Mouse (Mus musculus): Measurements from ENCODE around the gene Adamts14. TPM values are rescaled to one million over a fixed set of nuclear protein-coding genes. Genes with fewer than 3 reads are reported as not detected.

Gene Adamts14
- polyA plus RNA-seq, 1 experiment from 2014 or later: 1.1 TPM

DNA sequence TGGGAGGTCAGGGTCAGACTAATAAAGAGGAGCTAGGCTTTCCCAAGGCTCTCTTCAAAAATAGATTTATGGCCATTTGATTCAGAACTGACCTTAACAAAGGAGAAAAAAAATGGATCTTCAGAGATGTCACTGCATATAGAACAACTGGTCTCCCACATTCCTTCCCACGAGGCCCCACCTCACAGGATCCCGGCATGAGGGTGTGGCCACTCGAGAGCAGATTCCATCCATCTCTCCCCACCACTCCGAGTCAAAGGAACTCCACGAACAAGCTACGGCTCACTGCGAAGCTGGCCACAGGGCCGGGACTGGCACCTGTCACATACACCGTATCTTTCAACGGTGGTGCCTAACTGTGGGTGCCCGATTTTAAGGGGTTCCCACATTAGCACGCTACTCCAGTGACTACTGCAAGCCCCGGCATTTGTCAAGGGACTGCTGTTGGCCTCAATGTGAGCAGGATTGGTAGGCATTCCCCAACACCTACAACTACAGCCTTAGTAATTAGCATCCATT lies 24.6 kb downstream of the Adamts14 start:
- no peaks in the 10 kb centered on the region for H3K36me3 ChIP-seq (ENCODE audit: control insufficient read depth, insufficient read depth, low read length)
- 64% methylated on average over 13 of the region's 13 CpGs for WGBS

GRCm38 (mm10) chr10:61246288-61246687 lies 26.9 kb downstream of the Adamts14 start:
- H3K27ac ChIP-seq (replicated peaks): no peak overlapping the region
- no peak overlapping the region for H3K9ac ChIP-seq (ENCODE audit: low read length)
- no peaks in the 10 kb centered on the region for H3K4me1 ChIP-seq (replicated peaks; ENCODE audit: control insufficient read depth, insufficient read depth)
- no peak overlapping the region for H3K4me2 ChIP-seq (replicated peaks; ENCODE audit: low read depth)
- no peak overlapping the region for H3K4me3 ChIP-seq (ENCODE audit: low read depth, low read length)
- no peaks in the 10 kb centered on the region for H3K36me3 ChIP-seq (ENCODE audit: control insufficient read depth, insufficient read depth, low read length)
- no peaks in the 10 kb centered on the region for H3K9me3 ChIP-seq (ENCODE audit: control insufficient read depth, low read length)
- DNase-seq (ENCODE audit: low spot score) (no peak), ATAC-seq (ENCODE audit: low FRiP score, low TSS enrichment) (no peak)
- WGBS: 85% methylated on average over 6 of the region's 6 CpGs
- TF ChIP-seq EP300 (optimal IDR thresholded peaks at IDR 0.05): no peak
- no peak for TF ChIP-seq CTCF (IDR thresholded peaks at IDR 0.05; ENCODE audit: low read depth)
- no peaks in the 10 kb centered on the region for H3K27me3 ChIP-seq (ENCODE audit: control insufficient read depth, insufficient read depth, low read length)

More for the DNA sequence above, 24.6 kb downstream of the Adamts14 start:
- Histone ChIP-seq H3K4me3 (ENCODE audit: low read depth, low read length) (no peak overlapping the region), H3K27me3 (ENCODE audit: control insufficient read depth, insufficient read depth, low read length) (no peaks in the 10 kb centered on the region), H3K27ac (replicated peaks) (no peak overlapping the region), H3K4me2 (replicated peaks; ENCODE audit: low read depth) (no peak overlapping the region), H3K9ac (ENCODE audit: low read length) (no peak overlapping the region), H3K4me1 (replicated peaks; ENCODE audit: control insufficient read depth, insufficient read depth) (no peaks in the 10 kb centered on the region), H3K9me3 (ENCODE audit: control insufficient read depth, low read length) (no peaks in the 10 kb centered on the region)
- TF ChIP-seq CTCF (IDR thresholded peaks at IDR 0.05; ENCODE audit: low read depth) (no peak), EP300 (optimal IDR thresholded peaks at IDR 0.05) (no peak)
- DNase-seq (ENCODE audit: low spot score) (no peak), ATAC-seq (ENCODE audit: low FRiP score, low TSS enrichment) (no peak)

- H3K4me1 ChIP-seq (replicated peaks; ENCODE audit: control insufficient read depth, insufficient read depth): 0 out of 2 replicates have a peak, but pooled peaks cover 2% of the 10 kb centered on the region
- H3K27me3 ChIP-seq (ENCODE audit: control insufficient read depth, insufficient read depth, low read length): no peaks in the 10 kb centered on the region
- no peak overlapping the region for H3K4me2 ChIP-seq (replicated peaks; ENCODE audit: low read depth)
- H3K27ac ChIP-seq (replicated peaks): no peak overlapping the region
- H3K4me3 ChIP-seq (ENCODE audit: low read depth, low read length): no peak overlapping the region
- WGBS: 60% methylated on average over 4 of the region's 4 CpGs
- ATAC-seq (ENCODE audit: low FRiP score, low TSS enrichment) (no peak), DNase-seq (ENCODE audit: low spot score) (no peak)
- H3K9ac ChIP-seq (ENCODE audit: low read length): no peak overlapping the region
- TF ChIP-seq EP300 (optimal IDR thresholded peaks at IDR 0.05) (no peak), CTCF (IDR thresholded peaks at IDR 0.05; ENCODE audit: low read depth) (no peak)
- H3K9me3 ChIP-seq (ENCODE audit: control insufficient read depth, low read length): no peaks in the 10 kb centered on the region
- H3K36me3 ChIP-seq (ENCODE audit: control insufficient read depth, insufficient read depth, low read length): no peaks in the 10 kb centered on the region
Observed at GRCm38 (mm10) chr10:61241961-61242421, 31.2 kb downstream of the Adamts14 start.

DNA sequence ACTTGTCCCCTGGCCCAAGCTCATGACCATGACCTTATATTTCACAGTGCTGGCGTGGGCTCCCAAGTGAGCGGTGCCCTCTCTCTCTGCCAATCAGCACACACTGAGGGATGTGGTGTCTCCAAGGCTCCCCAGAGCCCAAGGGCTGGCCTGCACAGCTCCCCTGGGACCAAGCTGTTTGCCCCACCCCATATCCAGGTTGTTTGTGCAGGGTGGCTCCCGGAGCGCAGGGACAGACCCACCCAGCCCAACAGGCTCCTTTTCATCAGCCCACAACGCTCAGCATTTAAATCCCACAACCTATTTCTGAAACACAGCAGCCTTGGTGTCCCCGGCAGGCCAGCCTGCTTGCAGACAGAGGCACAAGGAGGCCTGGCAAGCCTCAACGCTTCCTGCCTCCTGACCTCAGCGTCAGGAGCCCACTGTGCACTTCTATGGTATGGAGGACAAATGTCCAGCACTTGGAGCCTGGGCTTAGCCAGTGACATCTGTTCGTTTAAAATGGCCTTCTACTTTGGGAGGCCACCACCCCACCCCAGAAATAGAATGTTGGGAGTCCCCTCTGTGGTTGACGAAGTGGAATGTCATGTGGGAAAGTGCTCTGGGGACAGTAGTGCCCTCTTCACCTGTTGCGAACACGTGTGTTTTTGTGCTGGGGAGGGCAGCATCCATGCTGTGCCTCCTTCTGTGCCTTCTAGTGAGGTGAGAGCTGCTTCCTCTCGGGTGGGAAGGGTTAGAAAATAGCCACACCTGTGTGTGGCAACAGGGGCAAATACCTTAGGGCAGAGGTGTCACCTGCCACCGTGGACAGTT lies 32.9 kb downstream of the Adamts14 start:
- Histone ChIP-seq H3K4me2 (replicated peaks; ENCODE audit: low read depth) (no peak overlapping the region), H3K36me3 (ENCODE audit: control insufficient read depth, insufficient read depth, low read length) (no peaks in the 10 kb centered on the region), H3K4me3 (ENCODE audit: low read depth, low read length) (no peak overlapping the region), H3K9ac (ENCODE audit: low read length) (no peak overlapping the region), H3K4me1 (replicated peaks; ENCODE audit: control insufficient read depth, insufficient read depth) (0 out of 2 replicates have a peak, but pooled peaks cover 3% of the 10 kb centered on the region), H3K27me3 (ENCODE audit: control insufficient read depth, insufficient read depth, low read length) (no peaks in the 10 kb centered on the region), H3K27ac (replicated peaks) (peak overlapping the region; percentile 61; the same call in 1 of the 2 replicates), H3K9me3 (ENCODE audit: control insufficient read depth, low read length) (no peaks in the 10 kb centered on the region)
- DNase-seq (ENCODE audit: low spot score): peak; percentile 45
- TF ChIP-seq CTCF (IDR thresholded peaks at IDR 0.05; ENCODE audit: low read depth) (no peak), EP300 (optimal IDR thresholded peaks at IDR 0.05) (no peak)
- ATAC-seq (ENCODE audit: low FRiP score, low TSS enrichment): peak; percentile 51
- WGBS: 53% methylated on average over 14 of the region's 14 CpGs

DNA sequence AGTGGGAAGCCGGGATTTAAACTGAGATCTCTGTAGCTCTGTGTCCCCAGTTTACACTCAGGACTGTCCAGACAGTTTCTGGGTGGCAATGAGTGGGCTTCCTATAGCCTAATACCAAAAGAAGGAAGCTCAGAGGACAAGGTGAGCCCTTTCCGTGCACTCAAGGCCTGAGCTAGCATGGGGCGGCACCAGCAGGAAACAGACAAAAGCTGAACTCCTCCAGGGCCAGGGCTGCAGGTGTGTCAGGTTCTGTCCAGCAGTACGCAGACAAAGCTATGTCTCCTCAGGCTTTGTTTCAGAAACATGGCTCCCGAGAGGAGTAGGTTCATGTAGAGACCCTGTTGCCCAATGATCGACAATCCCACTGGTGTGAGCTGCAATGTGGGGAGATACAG lies 35.9 kb downstream of the Adamts14 start:
- no peaks in the 10 kb centered on the region for H3K27me3 ChIP-seq (ENCODE audit: control insufficient read depth, insufficient read depth, low read length)
- ATAC-seq (ENCODE audit: low FRiP score, low TSS enrichment) (no peak), DNase-seq (ENCODE audit: low spot score) (no peak)
- H3K4me2 ChIP-seq (replicated peaks; ENCODE audit: low read depth): no peak overlapping the region
- H3K4me3 ChIP-seq (ENCODE audit: low read depth, low read length): no peak overlapping the region
- no peaks in the 10 kb centered on the region for H3K9me3 ChIP-seq (ENCODE audit: control insufficient read depth, low read length)
- H3K4me1 ChIP-seq (replicated peaks; ENCODE audit: control insufficient read depth, insufficient read depth): 0 out of 2 replicates have a peak, but pooled peaks cover 3% of the 10 kb centered on the region
- H3K36me3 ChIP-seq (ENCODE audit: control insufficient read depth, insufficient read depth, low read length): no peaks in the 10 kb centered on the region
- no peak overlapping the region for H3K9ac ChIP-seq (ENCODE audit: low read length)
- no peak overlapping the region for H3K27ac ChIP-seq (replicated peaks)
- TF ChIP-seq CTCF (IDR thresholded peaks at IDR 0.05; ENCODE audit: low read depth) (no peak), EP300 (optimal IDR thresholded peaks at IDR 0.05) (no peak)
- WGBS: 68% methylated on average over 6 of the region's 6 CpGs

All from stomach, postnatal 0 days (tissue).